Mouse (Mus musculus) layer of hippocampus, adult 9-11 months (tissue): Measurements from ENCODE around the gene Pla2g15.
"Not testable (repeated sequence)": the region's sequence is repeated elsewhere in the genome, so short reads cannot be mapped to it uniquely, and the experiment has no call there.

ENCODE experiments used
- DNase-seq: peaks from one replicate; pipeline ENCODE4 v3.0.0; 2022

Gene Pla2g15

DNA sequence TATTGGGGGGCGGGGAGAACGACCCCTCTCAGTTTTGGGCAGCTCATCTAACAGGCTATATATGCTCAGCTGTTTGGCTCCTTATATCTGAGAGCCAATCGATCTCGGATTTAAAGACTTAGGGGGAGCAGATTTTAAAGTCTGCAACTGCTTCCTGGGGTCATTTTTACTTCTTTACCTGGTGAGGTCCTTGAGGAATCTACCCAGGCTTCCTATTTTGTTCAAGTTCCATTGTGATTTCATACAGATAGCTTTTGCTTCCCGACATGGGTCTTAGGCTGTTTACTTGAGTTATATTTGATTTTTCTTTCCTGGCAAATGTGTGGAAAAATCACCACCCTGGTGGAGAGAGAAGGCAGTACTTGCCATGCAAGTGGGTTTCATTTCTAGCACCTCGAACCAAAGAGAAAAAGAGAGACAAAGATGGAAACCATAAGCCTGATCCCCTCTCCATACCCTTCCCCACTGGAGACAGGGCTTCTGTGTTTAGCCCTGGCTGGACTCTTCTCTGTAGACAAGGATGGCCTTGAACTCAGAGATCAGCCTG lies 19.8 kb downstream of the Pla2g15 start:
- no peak for DNase-seq

DNA sequence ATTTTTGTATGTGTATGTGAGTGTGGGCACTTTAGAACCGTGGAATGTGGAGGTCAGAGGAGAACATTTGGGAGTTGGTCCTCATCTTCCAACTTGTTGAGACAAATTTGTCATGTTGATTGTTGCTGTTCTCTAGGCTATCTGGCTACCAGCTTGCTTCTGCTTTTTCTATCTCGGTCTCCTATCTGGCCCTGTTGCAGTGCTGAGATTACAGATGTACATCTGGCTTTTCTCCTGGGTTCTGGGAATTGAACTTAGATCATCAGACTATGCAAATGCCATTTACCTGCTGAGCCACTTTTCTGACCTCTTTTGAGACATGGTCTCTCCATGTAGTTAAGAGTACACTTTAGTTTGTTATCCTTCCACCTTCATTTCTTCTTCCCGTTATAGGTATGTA lies 23.4 kb downstream of the Pla2g15 start:
- no peak for DNase-seq

DNA sequence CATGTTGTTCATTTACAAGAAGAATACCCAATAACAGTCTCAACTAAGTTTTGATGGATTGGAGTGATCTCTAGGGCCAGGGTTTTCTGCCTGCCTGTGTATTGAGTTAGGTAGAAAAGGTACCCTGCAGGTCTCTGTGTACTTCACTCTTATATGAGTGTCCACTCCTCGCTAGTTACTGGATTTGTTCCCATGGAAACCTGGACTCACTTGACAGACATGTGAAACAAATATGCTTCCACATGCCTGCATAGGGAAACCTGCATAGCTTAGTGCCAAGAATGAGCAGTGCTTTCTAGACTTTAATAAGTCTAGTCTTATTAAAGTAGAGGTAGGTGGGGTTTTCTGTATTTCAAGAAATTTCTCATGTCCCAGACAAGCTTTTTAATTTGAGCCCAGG lies 26.7 kb downstream of the Pla2g15 start:
- DNase-seq: no peak

DNA sequence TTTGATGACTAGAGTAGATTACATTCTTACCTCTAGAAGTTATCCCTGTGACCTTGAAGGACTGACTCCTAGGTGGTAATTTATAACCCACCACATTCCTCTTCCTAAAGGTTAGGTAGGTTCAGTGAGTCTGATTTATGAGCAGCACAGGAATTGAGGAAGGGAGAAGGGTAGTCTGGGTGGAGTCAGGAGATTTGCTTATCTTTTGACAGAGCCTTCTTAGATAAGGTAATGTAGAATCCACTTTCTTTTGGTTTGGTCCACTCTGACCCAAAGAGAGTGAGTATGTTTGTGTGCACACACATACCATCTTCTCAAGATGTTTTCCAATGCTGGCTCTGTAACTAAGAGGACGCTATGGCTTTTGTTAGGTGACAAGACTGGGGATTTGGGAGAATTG lies 27.4 kb downstream of the Pla2g15 start:
- no peak for DNase-seq

DNA sequence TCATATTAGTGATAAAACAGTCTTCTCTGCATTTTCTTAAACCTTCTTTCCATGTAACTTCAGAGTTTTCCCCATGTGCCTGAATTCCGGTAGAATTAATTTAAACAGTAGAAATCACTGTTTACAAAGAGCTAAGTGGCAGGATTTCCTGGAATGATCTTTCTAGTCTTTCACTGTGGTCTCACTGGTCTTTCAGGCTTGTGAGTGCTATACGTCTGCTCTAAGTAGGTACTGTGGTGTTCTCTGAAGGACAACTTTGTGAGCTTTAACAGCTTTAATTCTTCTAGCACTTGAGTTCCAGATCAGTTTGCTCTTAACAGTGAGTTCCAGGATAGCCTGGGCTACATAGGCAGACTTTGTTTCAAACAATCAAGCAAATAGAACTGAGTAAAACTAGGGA lies 28.2 kb downstream of the Pla2g15 start:
- DNase-seq: no peak

DNA sequence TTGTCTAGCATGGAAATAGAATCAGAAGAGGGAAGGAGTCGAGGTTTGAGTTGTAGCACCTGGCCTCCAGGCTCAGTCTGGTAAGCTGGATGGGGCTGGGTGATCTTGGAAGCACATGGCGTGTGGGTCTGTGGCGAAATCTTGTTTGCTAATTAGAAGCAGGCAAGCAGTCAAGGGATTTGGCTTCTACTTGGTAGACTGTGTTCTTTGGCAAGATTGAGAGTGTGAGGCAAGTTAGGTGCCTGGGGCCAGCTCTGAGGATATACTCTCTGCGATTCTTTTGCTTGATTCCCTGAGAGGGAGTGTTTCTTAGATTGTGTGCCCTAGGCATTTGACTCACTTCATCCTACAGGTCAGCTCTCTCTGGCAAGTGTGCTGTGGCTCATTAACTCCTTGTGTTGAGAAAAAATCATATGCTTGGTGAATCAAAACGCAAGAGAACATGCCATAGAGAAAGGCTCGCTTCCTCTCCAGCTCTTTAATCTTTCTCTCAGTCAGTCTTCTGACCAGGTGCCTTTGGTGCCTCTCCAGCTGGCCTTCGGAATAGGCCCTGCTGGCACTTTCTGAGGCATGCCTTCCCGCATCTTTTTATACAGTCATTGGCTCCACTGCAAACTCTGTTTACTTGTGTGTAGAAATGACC lies 35.5 kb downstream of the Pla2g15 start:
- peak; percentile 42 for DNase-seq

DNA sequence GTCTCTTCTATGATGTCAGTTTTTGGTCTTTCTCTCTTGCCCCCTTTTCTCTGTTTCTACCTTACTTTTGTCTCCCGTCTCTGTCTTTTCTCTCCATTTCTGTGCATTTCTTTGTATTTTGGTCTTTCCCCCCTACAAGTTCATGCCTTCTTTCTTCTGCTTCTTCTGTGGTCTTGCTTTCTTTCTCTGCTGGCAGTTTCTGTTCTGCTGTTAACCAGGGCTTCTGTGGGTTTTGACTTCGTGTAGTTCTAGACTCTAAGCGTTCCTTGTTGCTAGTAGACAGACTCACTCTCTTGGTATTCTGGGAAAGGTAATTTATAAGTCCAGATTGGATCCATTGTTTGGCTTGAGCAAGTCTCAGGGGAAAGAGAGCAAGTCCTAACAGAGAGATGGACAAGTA lies 36.2 kb downstream of the Pla2g15 start:
- no peak for DNase-seq

DNA sequence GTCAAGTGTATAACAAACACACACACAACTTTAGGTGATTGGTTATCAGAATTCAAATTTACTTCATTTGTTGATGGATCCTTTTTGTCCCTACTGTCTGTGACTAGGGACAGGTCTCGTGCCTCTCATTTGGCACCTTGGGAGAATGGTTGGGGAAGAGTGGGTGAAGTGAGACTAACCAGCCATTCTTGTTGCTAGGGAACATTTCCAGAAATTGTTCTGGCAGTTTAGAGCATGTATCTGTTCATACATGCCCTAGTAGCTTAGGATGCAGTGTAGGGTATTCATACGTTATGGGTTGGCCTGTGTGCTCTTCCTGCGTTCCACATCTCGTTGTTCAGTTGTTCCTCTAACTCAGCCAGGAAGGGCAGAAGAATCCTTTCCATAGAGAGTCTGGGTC lies 39.0 kb downstream of the Pla2g15 start:
- DNase-seq: no peak

DNA sequence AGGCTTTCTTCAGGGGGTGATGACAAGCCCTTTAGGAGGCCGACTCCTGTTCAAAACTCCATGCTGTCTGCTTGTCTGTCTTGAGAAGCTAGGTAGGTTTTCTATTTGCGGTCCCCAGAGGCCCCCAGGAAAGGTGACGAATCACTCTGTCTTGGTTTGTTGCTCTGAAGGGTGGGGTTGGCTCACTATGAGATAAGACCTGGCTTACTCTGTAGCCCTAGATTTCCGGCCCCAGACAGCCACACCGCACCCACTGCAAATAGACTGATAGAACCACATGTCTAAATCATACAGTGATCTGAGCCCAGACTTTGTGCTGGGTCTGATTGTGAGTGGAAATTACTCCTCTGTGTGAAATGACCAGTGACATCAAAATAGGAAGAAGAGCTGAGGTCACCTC lies 41.4 kb downstream of the Pla2g15 start:
- no peak for DNase-seq

DNA sequence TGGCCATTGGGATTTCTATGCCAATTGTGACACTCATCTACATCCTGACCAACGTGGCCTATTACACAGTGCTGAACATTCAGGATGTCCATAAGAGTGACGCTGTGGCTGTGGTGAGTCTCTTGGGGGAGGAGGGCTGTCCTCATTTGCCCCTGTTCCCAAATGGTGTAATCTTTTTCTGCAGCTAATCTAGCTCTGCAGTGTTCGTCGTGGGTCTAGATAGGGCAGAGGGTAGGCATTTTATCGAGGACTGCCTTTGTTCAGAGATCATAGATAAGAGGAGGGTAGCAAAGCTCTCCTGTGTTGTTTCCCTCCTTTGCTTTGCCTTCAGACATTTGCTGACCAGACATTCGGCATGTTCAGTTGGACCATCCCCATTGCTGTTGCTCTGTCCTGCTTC lies 43.0 kb downstream of the Pla2g15 start:
- no peak for DNase-seq

DNA sequence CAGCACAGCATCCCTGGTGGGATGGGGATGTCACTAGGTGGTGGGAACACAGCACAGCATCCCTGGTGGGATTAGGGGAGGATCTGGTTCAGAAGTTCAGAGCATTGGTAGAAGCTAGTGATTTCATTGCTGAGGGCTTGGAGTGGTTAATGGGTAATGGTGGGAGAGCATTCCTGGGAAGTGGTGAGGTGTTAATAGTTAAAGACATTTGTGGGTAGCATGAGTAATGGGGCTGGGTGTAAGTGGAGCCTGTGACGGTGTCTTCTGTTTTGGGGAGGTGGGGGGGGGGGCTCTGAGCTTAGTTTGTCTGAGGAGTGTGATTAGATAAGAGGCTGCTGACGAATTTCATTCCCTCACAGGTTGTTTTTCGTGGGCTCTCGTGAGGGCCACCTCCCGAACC lies 43.9 kb downstream of the Pla2g15 start:
- DNase-seq: no peak

DNA sequence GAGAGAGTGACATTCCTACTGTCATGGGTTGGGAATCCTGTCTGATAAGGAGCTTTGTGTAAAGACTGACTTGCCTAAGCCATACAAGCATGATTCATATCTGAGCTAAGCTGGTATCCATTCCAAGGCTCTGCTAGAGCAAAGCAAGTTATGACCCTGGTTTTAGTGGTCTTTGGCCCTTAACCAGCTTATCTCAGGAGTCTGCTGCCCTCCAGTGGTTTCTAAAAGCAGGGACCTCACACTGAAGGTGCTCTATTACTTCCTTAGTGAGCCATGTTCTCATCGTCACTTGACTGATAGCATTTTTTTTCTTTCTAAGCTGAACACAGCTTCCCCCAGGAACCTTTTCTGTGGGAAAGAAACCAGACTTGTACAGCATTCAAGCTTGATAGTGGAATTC lies 48.5 kb downstream of the Pla2g15 start:
- DNase-seq: no peak

DNA sequence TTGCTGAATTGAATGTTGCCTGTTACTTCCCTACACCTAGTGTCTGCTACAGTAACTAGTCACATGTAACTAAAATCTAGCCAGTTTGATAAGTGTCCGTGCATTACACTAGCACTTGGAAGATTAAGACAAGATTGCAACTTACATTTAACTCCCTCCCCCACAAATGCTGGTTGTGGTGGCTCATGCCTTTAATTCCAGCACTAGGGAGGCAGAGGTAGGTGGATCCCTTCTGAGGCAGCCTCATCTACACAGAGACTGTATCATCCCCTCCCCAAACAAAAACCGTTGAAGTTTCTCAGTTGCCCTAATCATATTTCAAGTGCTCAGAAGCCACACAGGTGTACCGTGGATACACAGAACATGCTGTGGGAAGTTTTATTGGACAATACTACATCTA lies 49.4 kb downstream of the Pla2g15 start:
- not testable (repeated sequence) for DNase-seq

DNA sequence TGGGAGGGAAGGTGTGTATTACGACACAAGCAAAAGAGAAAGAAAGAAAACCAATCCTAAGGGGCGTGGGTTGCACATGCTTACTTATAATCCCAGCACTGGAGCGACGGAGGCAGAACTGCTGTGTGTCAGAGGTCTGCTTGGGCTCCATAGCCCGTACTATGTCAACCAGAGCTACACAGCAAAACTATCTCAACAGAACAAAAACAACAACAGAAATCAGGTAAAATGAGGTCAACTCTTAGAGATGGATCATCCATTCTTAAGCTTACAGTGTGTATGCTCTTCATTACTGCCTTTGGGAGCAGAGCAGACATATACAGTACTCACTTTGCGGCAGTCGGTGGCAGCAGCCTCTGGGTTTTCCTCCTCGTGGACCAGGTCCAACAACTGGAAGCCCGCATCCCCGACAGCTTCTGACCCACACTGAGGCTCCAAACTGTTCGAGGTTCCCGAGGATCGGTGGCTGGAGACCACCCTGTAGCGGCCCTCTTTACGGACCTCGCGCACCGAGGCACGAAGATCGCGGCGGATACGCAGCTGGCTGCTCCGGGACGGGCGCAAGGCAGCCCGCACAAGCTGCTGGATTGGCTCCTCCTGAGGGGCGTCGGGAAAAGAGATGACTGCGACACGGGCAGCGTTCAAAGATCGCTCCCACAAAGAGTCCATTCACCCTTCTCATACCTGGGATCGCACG lies 60.0 kb downstream of the Pla2g15 start:
- DNase-seq: no peak

DNA sequence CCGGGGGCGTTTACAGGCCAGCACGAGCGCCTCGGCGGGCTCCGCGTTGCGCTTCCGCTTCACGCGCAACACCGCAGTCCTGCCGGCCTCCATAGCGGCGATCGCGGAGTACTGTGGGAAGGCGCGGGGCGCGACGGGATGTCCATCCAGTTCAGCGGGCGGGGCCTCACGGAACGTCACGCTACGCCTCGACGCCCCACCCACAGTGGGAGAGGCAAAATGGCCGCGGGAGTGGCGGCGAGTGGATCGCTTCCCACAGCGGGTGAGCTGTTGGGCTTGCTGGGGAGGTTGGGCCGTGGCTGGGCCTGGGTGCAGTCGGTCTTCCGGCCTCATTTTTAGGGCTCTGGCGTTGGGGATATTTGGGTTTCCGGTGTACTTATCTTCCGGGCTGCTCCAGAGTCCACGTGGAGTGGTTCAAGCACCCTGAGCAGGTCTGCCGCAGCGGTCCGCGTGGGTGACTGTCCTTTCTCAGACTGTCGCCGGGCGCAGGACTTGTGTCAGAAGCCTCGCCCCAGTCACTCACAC lies 60.7 kb downstream of the Pla2g15 start, which contains the start of the genes Slc7a6os and Prmt7:
Gene Slc7a6os, minus strand, starts transcription at position 115 of the 525 bp plus-strand sequence.
Gene Prmt7, plus strand, starts transcription at position 116 of the 525 bp plus-strand sequence.
- peak; percentile 95 for DNase-seq

DNA sequence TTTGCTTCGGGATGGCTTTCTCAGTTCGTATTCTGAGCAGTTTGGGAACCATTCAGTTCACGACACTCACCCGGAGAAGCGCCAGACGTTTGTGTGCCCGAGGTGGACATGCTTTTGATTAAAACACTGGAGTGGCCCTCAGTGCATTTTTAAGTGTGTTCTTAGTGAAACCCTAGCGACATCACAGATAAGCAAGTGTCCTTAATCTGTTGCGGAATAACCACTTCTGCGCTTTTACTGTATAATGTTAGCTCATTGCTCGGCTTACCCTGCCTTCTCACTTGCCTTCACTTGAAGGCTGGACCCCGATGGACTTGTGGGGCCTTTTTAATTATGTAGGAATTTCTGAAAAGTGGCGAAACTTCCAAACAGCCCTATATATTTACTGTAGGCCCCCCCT lies 61.2 kb downstream of the Pla2g15 start:
- DNase-seq: no peak

DNA sequence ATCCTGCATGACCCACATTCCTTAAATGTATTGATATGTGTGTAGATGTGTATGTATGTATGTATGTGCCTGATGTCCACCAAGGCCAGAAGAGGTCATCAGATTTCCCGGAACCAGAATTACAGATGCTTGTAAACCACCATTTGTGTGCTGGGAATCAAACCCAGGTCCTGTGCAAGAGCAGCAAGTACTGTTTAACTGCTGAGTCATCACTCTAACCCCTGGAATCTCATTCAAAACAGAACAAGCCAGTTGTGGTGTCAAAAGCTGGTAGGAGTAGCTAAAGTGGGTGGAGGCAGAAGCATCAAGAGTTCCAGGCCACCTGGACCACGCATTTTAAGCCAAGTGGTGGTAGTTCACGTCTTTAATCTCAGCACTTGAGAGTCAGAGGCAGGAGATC lies 63.8 kb downstream of the Pla2g15 start:
- DNase-seq: no peak
